ENCODE assay signal across 25 mouse cellular contexts in genomic region chr5:67496710-67497109, GRCm38 (mm10).
"Had no signal": no experiment of that assay in that cellular context is flagged by ENCODE, and none has a peak within 500 bp of the region (broad histone marks: within the 10 kb centered on the region; RNA-seq: fewer than 3 reads in every experiment).

No protein-coding gene starts in this region.

- ATAC-seq: intestine, postnatal 0 days; liver, embryonic 12.5 days; midbrain, embryonic 13.5 days; midbrain, embryonic 16.5 days had no signal

- H3K4me2 ChIP-seq: limb, embryonic 13.5 days; liver, embryonic 12.5 days; liver, embryonic 15.5 days; lung, embryonic 15.5 days; midbrain, embryonic 13.5 days; neural tube, embryonic 13.5 days; stomach, embryonic 15.5 days had no signal

- H3K27me3 ChIP-seq: limb, embryonic 13.5 days; liver, embryonic 12.5 days; liver, embryonic 15.5 days; lung, embryonic 15.5 days; midbrain, embryonic 13.5 days; neural tube, embryonic 13.5 days; stomach, embryonic 15.5 days had no signal

- H3K27ac ChIP-seq: kidney, postnatal 0 days; limb, embryonic 10.5 days; limb, embryonic 13.5 days; liver, embryonic 12.5 days; liver, embryonic 15.5 days; lung, embryonic 15.5 days; midbrain, embryonic 10.5 days; midbrain, embryonic 13.5 days; neural tube, embryonic 13.5 days; stomach, embryonic 15.5 days had no signal

- DNase-seq: kidney, adult 2 months; kidney, postnatal 25 days; layer of hippocampus, postnatal 36 days; liver; lung, adult 18-20 months; lung, postnatal 10 days; lung, postnatal 36 days; right cerebral cortex, postnatal 25 days; spleen, adult 18-20 months; thymus, adult 18-20 months; thymus, postnatal 36 days had no signal

- H3K4me3 ChIP-seq: limb, embryonic 10.5 days; limb, embryonic 13.5 days; liver, embryonic 12.5 days; liver, embryonic 15.5 days; lung, embryonic 15.5 days; megakaryocyte, embryonic 14.5 days; midbrain, embryonic 10.5 days; midbrain, embryonic 13.5 days; myocyte; neural tube, embryonic 13.5 days; stomach, embryonic 15.5 days had no signal

- H3K36me3 ChIP-seq: limb, embryonic 10.5 days; limb, embryonic 13.5 days; liver, embryonic 12.5 days; liver, embryonic 15.5 days; lung, embryonic 15.5 days; midbrain, embryonic 10.5 days; midbrain, embryonic 13.5 days; neural tube, embryonic 13.5 days; stomach, embryonic 15.5 days had no signal

- H3K4me1 ChIP-seq: liver, embryonic 12.5 days; liver, embryonic 15.5 days; lung, embryonic 15.5 days; megakaryocyte, embryonic 14.5 days had no signal

- H3K9ac ChIP-seq: limb, embryonic 13.5 days; liver, embryonic 12.5 days; liver, embryonic 15.5 days; lung, embryonic 15.5 days; midbrain, embryonic 13.5 days; neural tube, embryonic 13.5 days; stomach, embryonic 15.5 days had no signal

- H3K9me3 ChIP-seq: limb, embryonic 10.5 days; limb, embryonic 13.5 days; liver, embryonic 12.5 days; liver, embryonic 15.5 days; lung, embryonic 15.5 days; megakaryocyte, embryonic 14.5 days; midbrain, embryonic 10.5 days; midbrain, embryonic 13.5 days; neural tube, embryonic 13.5 days; stomach, embryonic 15.5 days had no signal
